Mouse (Mus musculus): Measurements from ENCODE around the gene Oas1e. TPM values are rescaled to one million over a fixed set of nuclear protein-coding genes. Genes with fewer than 3 reads are reported as not detected.

Oas1e gene
- total RNA-seq, 2 experiments from 2014 or later = 1.4 to 4.2 TPM

- no peak for ATAC-seq (replicated peaks; ENCODE audit: low FRiP score, poor library complexity, severe bottlenecking)
These were observed 16.4 kb downstream of the Oas1e start for GRCm38 (mm10) chr5:120778941-120779340.

GRCm38 (mm10) chr5:120777478-120777877, 17.9 kb downstream of the Oas1e start, which contains the start of gene Oas3:
Gene Oas3, minus strand, starts transcription at chr5:120777661.
- ATAC-seq (replicated peaks; ENCODE audit: low FRiP score, poor library complexity, severe bottlenecking) = peak; percentile 83

- ATAC-seq (replicated peaks; ENCODE audit: low FRiP score, poor library complexity, severe bottlenecking) = peak; percentile 49
These were observed 18.5 kb downstream of the Oas1e start for GRCm38 (mm10) chr5:120776801-120777200.

- ATAC-seq (replicated peaks; ENCODE audit: low FRiP score, poor library complexity, severe bottlenecking) = peak; percentile 54
These were observed 19.9 kb downstream of the Oas1e start for GRCm38 (mm10) chr5:120775287-120775985.

- ATAC-seq (replicated peaks; ENCODE audit: low FRiP score, poor library complexity, severe bottlenecking) = peak; percentile 97
These were observed 25.9 kb downstream of the Oas1e start for GRCm38 (mm10) chr5:120769396-120769795.

GRCm38 (mm10) chr5:120765010-120765409, 30.3 kb downstream of the Oas1e start:
- no peak for ATAC-seq (replicated peaks; ENCODE audit: low FRiP score, poor library complexity, severe bottlenecking)

- ATAC-seq (replicated peaks; ENCODE audit: low FRiP score, poor library complexity, severe bottlenecking) = peak; percentile 78
These were observed 33.4 kb downstream of the Oas1e start for GRCm38 (mm10) chr5:120761901-120762300.

GRCm38 (mm10) chr5:120754215-120754614, 41.1 kb downstream of the Oas1e start:
- no peak for ATAC-seq (replicated peaks; ENCODE audit: low FRiP score, poor library complexity, severe bottlenecking)

GRCm38 (mm10) chr5:120752786-120753185, 42.5 kb downstream of the Oas1e start:
- no peak for ATAC-seq (replicated peaks; ENCODE audit: low FRiP score, poor library complexity, severe bottlenecking)

GRCm38 (mm10) chr5:120751206-120751605, 44.1 kb downstream of the Oas1e start:
- no peak for ATAC-seq (replicated peaks; ENCODE audit: low FRiP score, poor library complexity, severe bottlenecking)

GRCm38 (mm10) chr5:120749688-120750087, 45.6 kb downstream of the Oas1e start, which contains the start of gene Oas2:
Gene Oas2, minus strand, starts transcription at chr5:120749853.
- no peak for ATAC-seq (replicated peaks; ENCODE audit: low FRiP score, poor library complexity, severe bottlenecking)

GRCm38 (mm10) chr5:120746451-120746850, 48.9 kb downstream of the Oas1e start:
- ATAC-seq (replicated peaks; ENCODE audit: low FRiP score, poor library complexity, severe bottlenecking) = no peak

GRCm38 (mm10) chr5:120742125-120742524, 53.2 kb downstream of the Oas1e start:
- ATAC-seq (replicated peaks; ENCODE audit: low FRiP score, poor library complexity, severe bottlenecking) = peak; percentile 72

Other genes with a start within 250 kb of the Oas1e start
- 199 and 213 TPM in 2 replicates for gene Tpcn1, start 206.9 kb downstream of the Oas1e start, total RNA-seq (2015; ENCODE audit: low replicate concordance)
- 147 and 161 TPM in 2 replicates for gene Tpcn1, start 206.9 kb downstream of the Oas1e start, total RNA-seq (2017; ENCODE audit: low replicate concordance)
- 3.8 and 10.4 TPM in 2 replicates for gene Iqcd, start 206.5 kb downstream of the Oas1e start, total RNA-seq (2015; ENCODE audit: low replicate concordance)
- gene Iqcd, start 206.5 kb downstream of the Oas1e start, total RNA-seq (2017; ENCODE audit: low replicate concordance) = 15.2 and 21.7 TPM in 2 replicates
- 2.7 and 3.8 TPM in 2 replicates for gene Rita1, start 182.9 kb downstream of the Oas1e start, total RNA-seq (2015; ENCODE audit: low replicate concordance)
- gene Rita1, start 182.9 kb downstream of the Oas1e start, total RNA-seq (2017; ENCODE audit: low replicate concordance) = 0.84 TPM in 1 of 2 replicates, not detected in the other
- gene Ddx54, start 182.8 kb downstream of the Oas1e start, total RNA-seq (2015; ENCODE audit: low replicate concordance) = 1.7 and 1.9 TPM in 2 replicates
- 5.2 and 6.0 TPM in 2 replicates for gene Ddx54, start 182.8 kb downstream of the Oas1e start, total RNA-seq (2017; ENCODE audit: low replicate concordance)
- not detected in 2 replicates for gene Cfap73, start 161.3 kb downstream of the Oas1e start, total RNA-seq (2015; ENCODE audit: low replicate concordance)
- not detected in 2 replicates for gene Cfap73, start 161.3 kb downstream of the Oas1e start, total RNA-seq (2017; ENCODE audit: low replicate concordance)
- gene Rasal1, start 146.7 kb downstream of the Oas1e start, total RNA-seq (2015; ENCODE audit: low replicate concordance) = not detected in 2 replicates
- not detected in 2 replicates for gene Rasal1, start 146.7 kb downstream of the Oas1e start, total RNA-seq (2017; ENCODE audit: low replicate concordance)
- gene Dtx1, start 83.6 kb downstream of the Oas1e start, total RNA-seq (2015; ENCODE audit: low replicate concordance) = not detected in 2 replicates
- not detected in 2 replicates for gene Dtx1, start 83.6 kb downstream of the Oas1e start, total RNA-seq (2017; ENCODE audit: low replicate concordance)
- gene Oas2, start 45.7 kb downstream of the Oas1e start, total RNA-seq (2015; ENCODE audit: low replicate concordance) = 10.2 and 17.9 TPM in 2 replicates
- gene Oas2, start 45.7 kb downstream of the Oas1e start, total RNA-seq (2017; ENCODE audit: low replicate concordance) = 3.8 and 7.0 TPM in 2 replicates
- gene Oas3, start 17.9 kb downstream of the Oas1e start, total RNA-seq (2015; ENCODE audit: low replicate concordance) = 67.2 and 98.2 TPM in 2 replicates
- gene Oas3, start 17.9 kb downstream of the Oas1e start, total RNA-seq (2017; ENCODE audit: low replicate concordance) = 75.8 and 76.4 TPM in 2 replicates
- 1.7 and 9.8 TPM in 2 replicates for gene Oas1c, start 17.0 kb upstream of the Oas1e start, total RNA-seq (2015; ENCODE audit: low replicate concordance)
- 2.3 and 3.3 TPM in 2 replicates for gene Oas1c, start 17.0 kb upstream of the Oas1e start, total RNA-seq (2017; ENCODE audit: low replicate concordance)
- not detected in 2 replicates for gene Oas1f, start 51.8 kb upstream of the Oas1e start, total RNA-seq (2015; ENCODE audit: low replicate concordance)
- gene Oas1f, start 51.8 kb upstream of the Oas1e start, total RNA-seq (2017; ENCODE audit: low replicate concordance) = not detected in 2 replicates
- gene Oas1h, start 65.9 kb upstream of the Oas1e start, total RNA-seq (2015; ENCODE audit: low replicate concordance) = not detected in 2 replicates
- not detected in 2 replicates for gene Oas1h, start 65.9 kb upstream of the Oas1e start, total RNA-seq (2017; ENCODE audit: low replicate concordance)
- 1.0 TPM in 1 of 2 replicates, not detected in the other for gene Oas1g, start 92.1 kb upstream of the Oas1e start, total RNA-seq (2015; ENCODE audit: low replicate concordance)
- 0.94 TPM in 1 of 2 replicates, not detected in the other for gene Oas1g, start 92.1 kb upstream of the Oas1e start, total RNA-seq (2017; ENCODE audit: low replicate concordance)
- gene Oas1a, start 112.0 kb upstream of the Oas1e start, total RNA-seq (2015; ENCODE audit: low replicate concordance) = 5.6 and 6.0 TPM in 2 replicates
- gene Oas1a, start 112.0 kb upstream of the Oas1e start, total RNA-seq (2017; ENCODE audit: low replicate concordance) = 6.8 and 8.8 TPM in 2 replicates
- not detected in 2 replicates for gene Oas1d, start 119.0 kb upstream of the Oas1e start, total RNA-seq (2015; ENCODE audit: low replicate concordance)
- not detected in 2 replicates for gene Oas1d, start 119.0 kb upstream of the Oas1e start, total RNA-seq (2017; ENCODE audit: low replicate concordance)
- not detected in 2 replicates for gene Rph3a, start 214.6 kb upstream of the Oas1e start, total RNA-seq (2015; ENCODE audit: low replicate concordance)
- not detected in 2 replicates for gene Rph3a, start 214.6 kb upstream of the Oas1e start, total RNA-seq (2017; ENCODE audit: low replicate concordance)